Mouse (Mus musculus): ENCODE data around the gene Glp2r. TPM values are rescaled to one million over a fixed set of nuclear protein-coding genes. Genes with fewer than 3 reads are reported as not detected.

The Glp2r gene
- total RNA-seq (2014; fragmentation: Nextera tagmentation) (not detected in 2 replicates), total RNA-seq (2017) (not detected in 2 replicates)

DNA sequence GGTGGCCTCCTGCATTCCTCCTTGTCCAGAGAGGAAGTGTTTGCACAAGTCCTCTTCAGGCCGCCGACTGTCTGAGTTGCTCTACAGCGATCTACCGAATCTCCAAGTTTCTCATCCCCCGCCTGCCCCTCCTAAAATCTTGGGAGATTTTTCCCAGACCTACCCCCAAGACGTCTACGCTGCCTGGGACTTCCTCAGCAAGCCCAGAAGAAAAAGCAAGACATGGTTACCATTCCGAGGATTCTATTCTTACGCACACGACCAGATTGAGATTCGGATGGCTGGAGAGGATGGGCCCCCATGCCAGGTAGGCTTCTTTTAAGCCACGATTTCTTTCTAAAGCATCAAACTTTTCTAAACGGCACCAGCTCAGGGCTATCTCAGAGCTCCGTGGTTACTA, at the start of gene Glp2r:
Glp2r (minus strand) TSS at position 101 of the 400 bp plus-strand sequence.
- no peak for ATAC-seq (replicated peaks; ENCODE audit: poor library complexity, severe bottlenecking)

DNA sequence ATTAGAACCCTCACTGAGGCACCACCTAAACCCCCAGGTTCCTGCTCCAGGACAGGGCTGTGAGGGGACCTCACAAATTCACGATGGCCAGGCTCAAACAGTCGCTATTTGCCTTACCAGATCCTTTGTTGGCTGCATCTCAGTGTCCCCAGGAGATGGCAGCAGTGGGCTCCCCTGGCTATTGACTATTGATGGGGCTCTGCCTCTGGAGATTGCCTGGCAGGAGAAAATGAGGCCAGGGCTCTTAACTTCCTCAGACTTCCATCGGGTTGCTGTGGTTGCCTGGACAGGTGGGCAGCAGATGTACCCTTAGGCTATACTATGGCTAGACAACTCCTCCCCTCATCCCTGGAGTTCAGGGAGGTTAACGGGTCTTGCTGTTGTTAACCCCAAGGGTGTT, 49.3 kb upstream of the Glp2r start:
- peak; percentile 83 for ATAC-seq (replicated peaks; ENCODE audit: poor library complexity, severe bottlenecking)

DNA sequence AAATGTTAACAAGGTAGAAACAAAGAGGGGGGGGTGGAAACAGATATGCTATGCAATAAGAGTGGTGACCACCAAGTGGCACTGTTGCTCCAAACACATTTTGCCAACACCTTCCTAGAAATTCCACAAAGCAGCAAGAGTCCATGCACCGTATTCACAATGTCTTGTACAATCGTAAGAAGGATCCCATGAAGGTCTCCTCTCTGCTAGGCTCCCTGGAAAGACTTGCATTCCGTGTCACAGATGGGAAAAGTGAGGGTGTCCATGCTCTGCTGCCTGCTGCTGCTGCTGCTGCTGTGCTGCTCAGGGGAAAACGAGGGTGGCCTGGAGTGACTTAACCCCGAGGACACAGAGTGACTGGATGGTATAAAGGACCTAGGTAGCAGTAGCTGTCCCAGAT, 48.7 kb upstream of the Glp2r start:
- ATAC-seq (replicated peaks; ENCODE audit: poor library complexity, severe bottlenecking), result peak; percentile 49; the same call in 1 of the 2 replicates

DNA sequence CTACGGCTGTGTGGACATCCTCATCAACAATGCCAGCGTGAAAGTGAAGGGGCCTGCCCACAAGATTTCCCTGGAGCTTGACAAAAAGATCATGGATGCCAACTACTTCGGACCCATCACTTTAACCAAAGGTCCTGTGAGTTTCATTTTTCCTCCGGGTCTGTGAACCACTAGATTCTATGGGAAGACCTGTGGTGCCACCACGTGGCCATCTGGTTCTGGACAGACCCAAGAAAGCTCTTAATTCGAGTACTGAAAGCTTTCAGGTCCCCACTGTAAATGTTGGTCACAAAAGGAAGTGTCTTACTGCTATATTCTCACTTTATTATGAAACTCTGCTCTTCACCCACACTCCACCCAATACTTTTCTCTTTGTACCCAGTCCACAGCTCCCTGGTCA, 40.6 kb upstream of the Glp2r start:
- peak; percentile 14; the same call in 1 of the 2 replicates for ATAC-seq (replicated peaks; ENCODE audit: poor library complexity, severe bottlenecking)

DNA sequence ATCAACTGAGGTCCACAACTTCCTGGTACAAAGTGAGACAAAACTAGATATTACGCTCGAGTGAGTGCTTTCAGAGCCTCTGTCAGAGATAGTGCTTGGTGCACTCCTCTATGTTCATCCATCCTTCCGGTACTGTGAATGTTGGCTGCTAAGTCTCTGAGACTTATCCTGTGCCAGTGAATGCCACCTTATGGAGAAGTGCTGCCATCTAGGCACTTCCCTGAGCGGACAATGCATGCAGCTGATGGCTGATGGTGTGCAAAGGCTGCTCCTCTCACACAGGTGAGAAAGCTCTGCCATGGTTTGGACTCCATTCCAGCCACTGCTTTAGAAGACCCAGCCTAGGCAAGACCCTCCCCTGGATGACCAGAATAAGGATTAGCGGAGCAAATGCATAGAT, 37.1 kb upstream of the Glp2r start:
- no peak for ATAC-seq (replicated peaks; ENCODE audit: poor library complexity, severe bottlenecking)

DNA sequence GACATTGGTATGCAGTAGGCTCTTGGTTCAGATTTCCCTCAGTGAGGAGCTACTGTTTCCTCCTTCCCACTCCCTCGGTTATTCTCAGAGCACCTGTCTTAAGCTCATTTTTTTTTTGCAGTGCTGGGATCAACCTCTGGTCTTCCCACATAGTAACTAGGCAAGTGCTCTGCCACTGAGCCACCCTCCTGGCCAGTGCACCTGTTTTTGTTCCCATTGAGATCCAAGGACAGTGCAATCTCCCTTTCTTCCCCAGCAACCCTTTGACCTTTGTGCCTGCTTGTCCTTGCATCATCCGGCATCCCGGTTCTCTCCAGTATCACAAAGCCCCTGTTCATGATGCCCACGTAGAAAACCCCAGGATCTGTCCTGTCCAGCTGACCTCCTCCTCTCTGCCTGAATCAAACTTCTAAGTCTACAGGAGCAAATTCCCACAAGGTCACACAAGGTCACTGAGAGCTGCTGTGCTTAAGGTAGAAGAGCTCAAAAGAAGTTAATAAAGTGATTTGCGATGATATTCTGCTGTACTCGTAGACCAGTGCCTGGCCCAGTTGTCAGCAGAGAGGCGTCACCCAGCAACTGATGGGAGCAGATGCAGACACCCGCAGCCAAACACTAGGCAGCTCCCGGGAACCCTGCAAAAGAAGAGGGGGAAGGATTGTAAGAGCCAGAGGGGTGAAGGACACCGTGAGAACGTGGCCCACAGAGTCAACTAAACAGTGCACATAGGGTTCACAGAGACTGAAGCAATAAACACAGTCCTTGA, 36.1 kb upstream of the Glp2r start:
- no peak for ATAC-seq (replicated peaks; ENCODE audit: poor library complexity, severe bottlenecking)

DNA sequence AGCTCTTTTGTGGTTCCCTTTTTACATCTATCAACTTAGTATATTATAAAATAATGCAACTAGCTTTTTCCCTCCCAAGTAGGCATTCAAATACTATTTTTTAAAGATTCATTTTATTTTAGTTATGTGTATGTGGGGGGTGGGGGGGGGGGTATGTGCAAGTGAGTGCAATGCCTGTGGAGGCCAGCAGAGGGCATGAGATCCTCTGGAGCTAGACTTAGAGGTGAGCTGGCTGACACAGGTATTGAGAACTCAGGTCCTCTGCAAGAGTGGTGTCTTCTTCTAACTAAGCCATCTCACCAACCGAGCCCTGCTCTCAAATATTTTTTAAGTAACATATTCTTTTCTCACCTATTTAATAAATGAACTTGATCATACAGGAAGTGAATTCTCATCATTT, 34.6 kb upstream of the Glp2r start:
- no peak for ATAC-seq (replicated peaks; ENCODE audit: poor library complexity, severe bottlenecking)

DNA sequence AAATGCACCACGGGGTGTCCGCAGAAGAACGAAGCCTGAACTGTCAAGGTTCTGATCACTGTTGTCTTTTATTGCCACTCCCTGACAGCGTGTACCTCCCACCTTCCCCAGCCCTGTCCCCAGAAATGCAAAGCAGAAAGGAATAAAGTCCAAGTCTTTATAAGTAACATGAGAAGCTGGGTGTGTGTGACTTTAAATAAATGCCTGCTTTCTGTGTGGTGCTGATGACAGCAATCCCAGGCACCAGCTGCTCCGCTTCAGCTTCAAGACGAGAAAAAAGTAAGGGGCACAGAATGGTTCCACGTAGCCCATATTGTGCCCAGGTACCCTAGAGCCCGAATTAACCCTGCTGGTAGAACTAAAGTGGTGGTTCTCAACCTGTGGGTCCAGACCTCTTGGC, 30.2 kb upstream of the Glp2r start:
- ATAC-seq (replicated peaks; ENCODE audit: poor library complexity, severe bottlenecking), result no peak

DNA sequence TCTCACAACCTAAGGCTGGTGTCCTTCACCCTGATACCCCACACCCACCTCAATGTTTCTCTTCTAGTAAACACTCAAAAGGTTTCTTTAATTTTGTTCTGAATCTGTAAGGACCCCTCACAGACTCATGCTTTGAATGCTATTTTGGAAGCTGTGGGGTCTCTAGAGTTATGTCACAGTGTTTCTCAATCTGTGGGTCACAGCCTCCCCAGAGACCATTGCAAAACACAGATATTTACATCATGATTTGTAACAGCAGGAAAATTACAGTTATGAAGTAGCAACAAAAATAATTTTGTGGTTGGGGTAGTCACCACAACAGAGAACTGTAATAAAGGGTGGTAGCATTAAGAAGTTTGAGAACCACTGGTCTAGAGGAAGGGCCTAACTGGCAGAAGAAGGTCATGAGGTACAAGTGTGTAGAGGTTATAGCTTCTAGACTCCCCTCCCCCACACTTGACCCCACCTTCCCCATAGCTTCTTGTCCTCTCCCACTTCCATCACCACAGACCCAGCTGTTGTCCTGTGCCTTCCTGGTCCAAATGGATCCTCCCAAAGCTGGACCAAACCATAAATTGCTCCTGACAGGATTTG, 29.3 kb upstream of the Glp2r start:
- peak; percentile 82 for ATAC-seq (replicated peaks; ENCODE audit: poor library complexity, severe bottlenecking)

DNA sequence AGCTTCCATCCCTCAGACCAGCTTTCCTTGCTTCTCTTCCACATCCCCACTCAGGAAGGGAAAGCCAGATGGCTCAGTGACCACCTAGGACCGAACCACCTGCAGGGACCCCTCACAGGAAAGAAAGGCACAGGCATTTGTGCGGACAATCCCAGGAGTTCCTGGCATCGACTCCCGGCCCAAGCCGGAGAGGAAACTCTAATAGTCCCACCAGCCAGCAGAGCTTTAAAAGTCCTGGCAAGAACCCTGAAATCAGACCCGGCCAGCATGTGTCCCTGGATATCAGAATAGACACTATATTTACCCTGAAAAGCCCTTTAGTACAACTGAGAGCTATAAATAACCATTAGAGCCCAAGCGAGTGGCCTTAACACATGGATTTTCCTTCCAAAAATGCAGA, 27.0 kb upstream of the Glp2r start, which contains the start of gene Dhrs7c:
Dhrs7c (plus strand) TSS at position 257 of the 400 bp plus-strand sequence.
- ATAC-seq (replicated peaks; ENCODE audit: poor library complexity, severe bottlenecking), result no peak

DNA sequence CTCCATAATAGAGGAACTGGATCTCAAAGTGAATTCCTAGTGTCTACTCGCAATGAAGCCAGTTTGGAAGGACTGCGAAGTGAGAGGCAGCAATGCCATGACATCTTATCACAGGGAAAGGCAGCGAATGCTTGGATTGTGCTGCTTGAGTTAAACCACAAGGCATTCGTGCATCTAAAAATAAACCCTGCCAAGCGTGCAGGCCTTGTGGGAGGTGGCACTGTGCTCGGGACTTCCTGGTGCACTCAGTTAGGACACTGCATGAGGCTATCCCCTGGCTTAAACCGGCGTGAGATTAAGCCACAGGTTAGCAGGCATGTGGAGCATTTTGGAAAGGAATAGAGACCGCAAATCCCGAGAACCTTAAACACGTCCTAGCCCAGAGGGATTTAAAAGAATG, 19.2 kb upstream of the Glp2r start:
- peak; percentile 70 for ATAC-seq (replicated peaks; ENCODE audit: poor library complexity, severe bottlenecking)

DNA sequence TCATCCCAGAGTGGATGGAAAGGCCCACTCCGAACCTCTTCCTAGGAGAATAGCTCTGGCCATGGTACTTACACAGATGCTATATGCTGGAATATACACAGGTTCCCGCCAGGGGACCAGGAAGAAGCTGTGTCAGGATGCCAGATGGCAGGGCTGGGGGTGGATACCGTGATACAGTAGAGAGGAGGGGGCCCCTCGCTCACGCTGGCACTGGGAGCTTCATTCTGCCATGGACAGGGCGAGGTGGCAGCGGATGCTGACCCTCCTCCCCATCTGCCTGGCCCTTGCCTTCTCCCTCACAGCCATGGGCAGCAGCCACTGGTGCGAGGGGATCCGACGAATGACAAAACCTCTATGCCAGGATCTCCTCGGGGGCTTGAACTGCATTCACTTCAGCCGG, 3.4 kb upstream of the Glp2r start, which contains the start of gene Gsg1l2:
Gsg1l2 (plus strand) TSS at position 230 of the 400 bp plus-strand sequence.
- no peak for ATAC-seq (replicated peaks; ENCODE audit: poor library complexity, severe bottlenecking)

DNA sequence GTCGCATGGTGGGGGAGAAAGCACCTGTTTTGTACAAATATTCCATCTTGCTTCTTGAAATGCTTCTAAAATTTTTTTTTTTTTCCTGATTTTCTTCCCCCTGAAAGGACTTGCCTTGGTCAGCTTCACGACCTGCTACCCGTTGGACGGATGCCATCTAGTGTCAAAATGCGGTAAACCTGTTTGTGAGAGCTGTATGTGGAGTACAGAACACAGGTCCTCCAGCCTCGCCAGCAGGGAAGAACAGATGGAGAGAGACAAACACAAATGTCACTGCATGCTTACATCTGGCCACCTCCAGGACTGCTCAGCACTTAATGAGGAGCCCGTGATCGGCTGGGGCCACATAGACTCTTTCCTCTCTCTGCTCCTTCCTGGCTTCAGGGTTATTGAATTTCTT, 1.6 kb upstream of the Glp2r start:
- ATAC-seq (replicated peaks; ENCODE audit: poor library complexity, severe bottlenecking), result peak; percentile 48; the same call in 1 of the 2 replicates

DNA sequence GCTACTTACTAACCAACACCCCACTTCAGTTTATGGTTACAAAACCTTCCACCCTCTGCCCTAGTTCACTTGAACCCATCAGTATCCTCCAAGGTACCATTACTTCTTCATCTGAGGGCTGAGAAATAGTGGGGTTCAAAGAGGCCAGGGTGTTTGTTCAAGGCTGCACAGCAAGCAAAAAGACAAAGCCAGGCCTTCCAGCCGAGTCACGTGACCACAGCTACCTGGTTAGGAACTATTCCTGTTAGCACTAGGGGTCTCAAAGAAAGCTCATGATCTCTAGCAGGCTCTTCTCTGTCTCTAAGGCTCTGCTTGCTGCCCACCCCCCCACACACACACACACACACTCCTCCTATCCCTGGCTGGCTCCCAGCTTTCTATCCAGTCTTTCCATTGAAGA, 738 bp upstream of the Glp2r start:
- ATAC-seq (replicated peaks; ENCODE audit: poor library complexity, severe bottlenecking), result no peak

DNA sequence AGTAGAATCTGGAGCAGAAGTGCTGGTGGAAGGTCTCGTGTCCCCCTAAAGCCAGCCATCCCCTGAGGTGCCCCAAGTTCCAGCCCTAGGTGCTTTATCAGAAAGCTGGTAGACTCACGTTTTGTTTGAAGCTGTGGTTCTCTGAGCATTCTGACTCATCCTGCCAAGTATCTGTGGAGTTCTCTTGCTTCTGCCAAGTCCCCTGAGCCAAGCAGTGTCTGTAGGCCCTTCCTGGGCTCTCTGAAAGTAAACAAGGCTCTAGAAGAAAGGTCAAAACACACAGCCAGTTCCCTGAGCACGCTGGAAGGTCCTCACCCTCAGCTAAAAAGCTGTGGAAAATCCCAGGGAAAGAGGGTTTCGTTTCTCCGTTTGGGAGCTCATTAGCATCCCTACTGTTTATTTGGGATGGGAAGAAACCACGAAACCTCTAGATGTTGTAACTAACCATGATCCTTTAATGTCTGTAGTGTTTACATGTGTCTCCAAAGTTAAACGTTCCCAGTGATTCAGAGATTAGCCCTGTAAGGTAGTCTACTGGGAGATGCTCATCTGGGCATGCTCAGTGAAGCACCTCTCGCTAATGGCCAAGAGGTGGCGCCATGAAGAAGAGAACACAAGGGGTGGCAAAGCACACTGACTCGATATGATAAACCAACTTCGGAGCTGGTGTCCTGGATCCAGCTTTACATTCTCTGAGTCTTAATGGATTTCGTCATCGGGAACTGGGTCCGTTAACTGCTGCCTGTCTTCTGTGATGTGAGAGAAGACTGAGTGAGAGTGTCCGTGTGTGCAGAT, 13.4 kb downstream of the Glp2r start:
- ATAC-seq (replicated peaks; ENCODE audit: poor library complexity, severe bottlenecking), result peak; percentile 71

DNA sequence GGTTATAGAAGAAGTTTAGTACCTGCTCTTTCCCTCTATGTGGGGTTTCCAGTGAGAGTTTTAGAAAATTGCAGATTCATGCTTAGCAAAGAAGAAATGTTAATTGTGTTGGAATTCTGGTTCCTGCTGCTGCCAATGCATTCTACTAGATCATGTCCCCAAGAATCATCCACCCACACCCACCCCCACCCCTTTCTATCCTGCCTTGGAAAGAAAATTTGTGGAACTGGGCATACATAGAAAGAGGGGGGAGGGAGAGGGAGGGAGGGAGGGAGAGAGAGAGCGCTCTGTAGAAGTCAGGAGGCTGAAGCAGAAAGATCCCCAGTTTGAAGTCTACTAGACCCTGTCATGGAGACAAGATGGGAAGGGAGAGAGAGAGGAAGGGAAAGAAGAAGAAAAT, 14.7 kb downstream of the Glp2r start:
- no peak for ATAC-seq (replicated peaks; ENCODE audit: poor library complexity, severe bottlenecking)

DNA sequence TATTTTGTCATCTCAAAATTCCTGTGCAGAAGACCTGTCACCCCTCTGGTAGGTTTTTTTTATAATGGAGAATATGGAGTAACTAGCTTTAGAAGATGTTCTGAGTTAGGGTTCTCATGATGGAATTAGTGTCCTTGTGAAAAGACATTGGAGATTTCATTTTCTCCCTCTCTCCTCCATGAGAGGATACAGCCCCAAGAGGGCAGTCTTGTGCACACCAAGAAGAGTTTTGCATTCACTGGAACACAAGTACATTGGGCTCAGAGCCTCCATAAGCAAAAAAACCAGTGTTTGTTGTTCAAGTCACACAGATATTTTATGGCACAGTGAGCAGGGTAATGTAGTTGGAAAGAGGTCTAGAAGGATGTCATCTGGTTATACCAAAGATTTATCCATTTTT, 29.4 kb downstream of the Glp2r start:
- no peak for ATAC-seq (replicated peaks; ENCODE audit: poor library complexity, severe bottlenecking)

DNA sequence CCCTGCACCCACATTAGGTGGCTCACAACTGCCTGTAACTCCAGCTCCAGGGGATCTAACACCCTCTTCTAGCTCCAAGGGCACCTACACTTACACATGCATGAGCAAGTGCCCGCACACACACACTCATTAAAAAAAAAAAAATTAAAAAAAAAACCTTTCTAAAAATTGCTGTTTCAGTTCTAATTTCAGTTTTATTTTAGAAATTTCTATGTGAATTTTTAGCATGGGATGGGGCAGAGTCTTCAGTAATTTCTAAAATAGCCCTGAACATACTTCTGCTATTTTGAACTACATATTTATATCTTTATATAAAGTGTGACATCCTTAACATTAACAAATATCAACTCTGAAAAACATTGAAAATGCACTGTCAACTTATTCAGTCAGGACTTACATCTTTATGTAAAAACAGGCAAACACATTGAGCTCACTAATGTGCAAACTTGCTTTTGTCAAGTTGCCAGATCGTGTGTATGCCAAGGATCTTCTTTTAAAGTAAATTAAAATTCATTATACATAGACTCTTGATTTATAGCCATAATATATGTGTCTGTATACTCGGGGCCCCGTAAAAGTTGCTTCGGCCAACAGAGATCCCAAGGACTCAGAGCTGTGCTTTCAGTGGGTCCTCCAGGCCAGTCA, 32.0 kb downstream of the Glp2r start:
- ATAC-seq (replicated peaks; ENCODE audit: poor library complexity, severe bottlenecking), result no peak

DNA sequence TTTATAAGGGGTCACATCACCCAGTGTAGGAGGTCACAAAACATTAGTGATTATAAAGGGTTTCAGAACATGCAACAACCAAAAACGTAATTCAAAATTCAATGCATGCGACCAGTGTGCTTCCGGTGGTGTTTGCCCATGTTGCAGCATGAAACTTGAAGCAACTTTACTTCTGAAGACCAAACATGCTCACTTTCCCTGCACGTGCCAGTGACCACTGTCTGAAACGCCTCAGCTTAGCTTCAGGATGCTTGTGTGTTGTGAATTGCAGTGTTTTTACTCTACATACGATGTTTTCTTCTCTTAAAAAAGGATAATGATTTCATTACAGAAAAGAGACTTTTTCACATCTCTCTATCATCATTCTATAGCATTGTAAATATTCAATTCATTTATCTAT, 32.6 kb downstream of the Glp2r start:
- ATAC-seq (replicated peaks; ENCODE audit: poor library complexity, severe bottlenecking), result no peak

DNA sequence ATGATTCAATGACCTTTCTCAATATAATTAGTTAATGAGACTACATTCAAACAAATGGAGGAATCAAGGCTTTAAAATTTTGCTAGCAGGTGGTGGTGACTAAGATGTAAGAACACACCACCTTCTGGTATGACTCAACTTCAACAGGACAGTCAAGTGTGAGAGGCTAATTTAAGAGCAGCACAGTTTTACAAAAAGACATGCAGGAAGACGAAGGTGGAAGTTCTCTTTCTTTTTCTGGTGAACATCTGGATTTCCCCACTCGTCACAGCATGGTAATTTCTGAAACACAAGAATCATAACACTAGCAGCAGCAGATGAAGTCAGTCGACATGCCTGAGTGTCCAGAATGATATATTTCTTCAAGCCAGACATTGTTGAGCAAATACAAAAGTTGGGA, 36.4 kb downstream of the Glp2r start:
- no peak for ATAC-seq (replicated peaks; ENCODE audit: poor library complexity, severe bottlenecking)

DNA sequence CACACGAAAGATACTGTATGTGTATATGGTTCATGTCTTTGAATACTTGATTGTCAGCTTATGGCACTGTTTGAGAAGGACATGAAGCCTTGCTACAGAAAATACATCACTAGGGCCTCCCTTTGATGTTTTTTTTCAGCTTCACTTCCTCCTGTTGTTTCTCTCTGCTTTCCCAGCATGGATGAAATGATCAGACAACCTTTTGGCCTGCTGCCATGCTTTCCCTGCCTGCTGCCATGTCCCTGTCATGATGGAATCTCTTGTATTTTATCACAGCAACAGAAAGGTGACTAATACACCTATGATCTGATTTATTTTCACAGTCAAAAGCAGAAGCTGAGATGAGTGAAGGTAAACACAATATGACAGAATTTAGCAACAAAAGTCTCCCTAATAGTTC, 37.2 kb downstream of the Glp2r start:
- ATAC-seq (replicated peaks; ENCODE audit: poor library complexity, severe bottlenecking), result no peak

Measured in granulocyte monocyte progenitor cell, adult 5-6 weeks (primary cell).